Mouse (Mus musculus) adrenal gland (tissue): ENCODE measurements around the gene 1700067K01Rik.
"Not testable (repeated sequence)": the region's sequence is repeated elsewhere in the genome, so short reads cannot be mapped to it uniquely, and the experiment has no call there.

ENCODE experiments used
- intact Hi-C: fragments of 180-260 bp; cut with DNase I; formaldehyde crosslinking; loops from one replicate; pipeline ENCODE4 v1.15.1; 2025

1700067K01Rik gene

DNA sequence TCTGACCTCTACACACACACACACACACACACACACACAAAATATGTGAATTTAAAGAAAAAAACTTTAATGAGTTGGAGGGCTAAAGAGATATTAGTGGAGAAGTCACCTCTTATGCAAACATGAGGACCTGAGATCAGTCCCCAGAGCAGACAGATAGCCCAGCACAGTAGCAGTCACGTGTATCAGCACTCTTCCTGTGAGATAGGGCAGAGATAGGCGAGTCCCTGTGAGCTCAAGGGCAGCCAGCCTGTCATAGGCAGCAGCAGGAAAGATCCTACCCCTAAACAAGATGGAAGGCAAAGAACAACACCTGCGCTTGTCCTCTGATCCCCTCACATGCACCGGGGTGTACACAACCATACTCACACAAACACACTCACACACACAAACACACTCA lies 18.9 kb upstream of the 1700067K01Rik start:
- intact Hi-C loops: no loop called here

DNA sequence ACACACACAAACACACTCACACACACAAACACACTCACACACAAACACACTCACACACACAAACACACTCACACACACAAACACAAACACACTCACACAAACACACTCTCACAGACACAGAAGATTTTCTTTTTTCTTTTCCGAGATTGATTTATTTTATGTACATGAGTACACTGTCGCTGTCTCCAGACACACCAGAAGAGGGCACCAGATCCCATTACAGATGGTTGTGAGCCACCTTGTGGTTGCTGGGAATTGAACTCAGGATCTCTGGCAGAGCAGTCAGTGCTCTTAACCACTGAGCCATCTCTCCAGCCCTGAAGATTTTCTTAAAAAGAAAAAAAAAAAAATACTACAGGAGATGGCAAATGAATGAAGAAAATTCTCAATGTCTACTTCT lies 18.1 kb upstream of the 1700067K01Rik start:
- intact Hi-C loops: not testable (repeated sequence)

DNA sequence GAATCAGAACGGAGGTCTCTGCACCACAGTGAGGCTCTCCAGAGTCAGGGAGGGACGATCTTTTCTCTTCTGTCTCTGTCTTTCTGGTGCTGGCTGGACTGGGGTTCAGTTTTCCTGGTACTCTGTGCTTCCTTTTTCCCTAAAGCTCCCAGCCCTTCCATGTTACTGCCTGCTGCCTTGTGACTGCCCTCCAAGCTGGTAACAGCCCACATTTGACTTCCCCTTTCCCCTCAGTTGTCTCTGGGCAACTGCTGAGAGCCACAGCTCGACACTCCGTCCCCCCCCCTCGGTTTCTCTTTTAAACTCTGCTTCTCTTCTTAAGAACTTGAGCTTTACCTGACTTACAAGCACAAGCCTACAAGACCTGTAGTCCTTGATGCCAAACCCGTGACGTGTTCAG lies 12.1 kb upstream of the 1700067K01Rik start:
- intact Hi-C loops: no loop called here

DNA sequence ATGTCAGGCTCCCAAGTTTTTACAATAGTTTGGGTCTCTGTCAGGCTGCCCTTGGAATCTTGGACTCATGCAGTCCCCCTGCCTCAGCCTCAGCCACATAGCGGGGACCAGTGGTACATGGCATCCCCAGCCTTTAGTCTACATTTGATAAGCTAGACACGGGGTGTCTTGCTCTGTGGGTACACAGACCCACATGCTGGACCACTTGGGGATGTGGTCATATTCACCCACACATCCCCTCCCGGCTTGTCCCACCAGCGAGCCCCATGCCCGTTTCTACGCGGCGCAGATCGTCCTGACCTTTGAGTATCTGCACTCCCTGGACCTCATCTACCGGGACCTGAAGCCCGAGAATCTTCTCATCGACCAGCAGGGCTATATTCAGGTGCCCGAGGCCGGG lies 11.1 kb upstream of the 1700067K01Rik start:
- intact Hi-C loops: no loop called here

DNA sequence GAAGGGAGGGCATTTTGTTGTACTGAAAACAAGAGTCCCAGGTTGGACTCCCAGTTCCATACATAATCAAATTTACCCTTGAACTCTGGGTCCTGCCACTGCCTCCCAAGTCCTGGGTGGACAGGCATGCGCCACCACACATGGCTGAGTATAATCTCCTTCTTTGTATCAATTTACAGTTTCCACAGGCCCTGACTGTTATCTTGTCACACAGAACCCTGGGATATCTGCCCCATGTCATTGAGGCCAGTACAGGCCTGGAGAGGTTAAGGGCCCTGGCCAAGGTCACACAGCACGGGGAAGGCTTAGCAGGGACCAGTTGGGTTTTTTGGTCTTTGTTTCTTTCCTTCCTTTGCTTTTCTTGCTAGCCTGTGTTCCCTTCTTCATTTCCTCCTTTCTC lies 8.8 kb upstream of the 1700067K01Rik start:
- intact Hi-C loops: no loop called here

DNA sequence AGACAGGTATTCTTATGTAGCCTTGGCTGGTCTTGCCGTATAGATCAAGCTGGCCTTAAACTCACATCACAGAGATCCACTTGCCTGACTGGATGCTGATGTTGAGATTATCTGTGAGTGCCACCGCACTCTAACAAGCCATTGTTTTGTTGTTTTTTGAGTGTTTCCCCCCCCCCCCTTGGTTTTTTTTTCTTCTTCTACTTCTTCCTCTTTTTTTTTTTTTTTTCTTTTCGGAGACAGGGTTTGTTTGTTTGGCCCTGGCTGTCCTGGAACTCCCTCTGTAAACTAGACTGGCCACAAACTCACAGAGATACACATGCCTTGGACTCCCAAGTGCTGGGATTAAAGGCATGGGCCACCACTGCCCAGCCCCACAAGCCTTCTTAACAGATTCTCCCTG lies 7.3 kb upstream of the 1700067K01Rik start:
- intact Hi-C loops: no loop called here

DNA sequence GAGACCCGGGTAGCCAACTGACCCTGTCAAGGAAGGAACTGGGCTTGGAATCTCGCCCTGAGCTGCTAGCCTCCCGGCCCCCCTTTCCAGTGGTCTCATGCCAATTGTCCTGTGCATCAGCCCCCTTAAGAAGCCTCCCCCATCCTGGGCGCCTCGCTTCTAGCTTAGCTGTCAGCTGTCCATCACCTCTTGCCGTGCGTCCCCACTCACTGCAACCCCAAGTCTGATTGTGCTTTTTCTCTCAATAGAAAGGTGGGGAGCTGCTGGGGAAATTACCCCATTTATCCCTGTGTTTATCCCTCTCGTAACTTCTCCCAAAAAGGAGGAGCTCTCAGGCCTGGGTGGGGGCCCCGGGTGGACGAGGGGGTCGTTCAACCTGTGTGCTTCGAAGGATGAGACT lies 5.3 kb upstream of the 1700067K01Rik start:
- intact Hi-C loops: no loop called here

DNA sequence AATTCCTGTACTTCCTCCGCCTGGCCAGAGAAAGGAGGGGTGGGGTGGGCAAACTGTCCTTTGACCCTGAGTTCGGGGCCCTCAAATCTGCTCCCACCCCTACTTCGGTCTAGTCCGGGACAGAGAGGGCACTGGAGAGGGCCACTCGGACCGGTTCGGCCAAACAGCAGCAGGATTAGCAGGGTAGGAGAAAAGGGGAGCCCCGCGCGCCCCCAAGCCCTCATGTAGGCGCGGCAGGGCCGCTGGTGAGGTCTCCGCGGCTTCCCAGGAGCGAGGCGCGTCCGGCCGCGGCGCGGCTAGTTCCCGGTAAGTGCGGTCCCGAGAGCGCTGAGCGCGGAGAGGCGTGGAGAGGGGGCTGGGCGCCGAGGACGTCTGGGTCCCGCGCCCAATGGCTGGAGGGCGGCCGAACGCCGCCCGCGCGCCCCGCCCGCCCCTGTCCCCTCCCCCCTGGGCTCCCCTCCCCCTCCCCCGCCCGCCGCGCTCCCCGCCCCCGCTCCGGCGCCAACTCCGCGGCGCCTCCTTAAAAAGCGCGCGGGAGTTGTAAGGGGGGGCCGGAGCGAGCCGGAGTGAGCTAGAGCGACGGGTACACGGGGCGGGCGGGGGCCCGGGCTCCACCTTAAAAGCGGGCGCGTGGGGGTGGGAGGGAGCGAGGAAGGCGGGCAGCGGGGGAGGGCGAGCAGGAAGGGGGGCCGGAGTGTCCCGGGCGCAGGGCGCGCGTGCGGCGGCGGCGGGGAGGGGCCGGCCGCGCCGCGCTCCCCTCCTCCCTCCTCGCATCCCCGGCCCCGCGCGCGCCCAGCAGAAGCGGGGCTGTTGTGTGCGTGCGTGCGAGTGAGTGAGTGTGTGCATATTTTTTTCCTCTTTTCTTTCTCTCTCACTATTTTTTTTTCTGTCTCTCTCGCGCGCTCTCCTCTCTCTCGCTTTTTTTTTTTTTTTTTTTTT lies 4.5 kb upstream of the 1700067K01Rik start:
- intact Hi-C loops: no loop called here

DNA sequence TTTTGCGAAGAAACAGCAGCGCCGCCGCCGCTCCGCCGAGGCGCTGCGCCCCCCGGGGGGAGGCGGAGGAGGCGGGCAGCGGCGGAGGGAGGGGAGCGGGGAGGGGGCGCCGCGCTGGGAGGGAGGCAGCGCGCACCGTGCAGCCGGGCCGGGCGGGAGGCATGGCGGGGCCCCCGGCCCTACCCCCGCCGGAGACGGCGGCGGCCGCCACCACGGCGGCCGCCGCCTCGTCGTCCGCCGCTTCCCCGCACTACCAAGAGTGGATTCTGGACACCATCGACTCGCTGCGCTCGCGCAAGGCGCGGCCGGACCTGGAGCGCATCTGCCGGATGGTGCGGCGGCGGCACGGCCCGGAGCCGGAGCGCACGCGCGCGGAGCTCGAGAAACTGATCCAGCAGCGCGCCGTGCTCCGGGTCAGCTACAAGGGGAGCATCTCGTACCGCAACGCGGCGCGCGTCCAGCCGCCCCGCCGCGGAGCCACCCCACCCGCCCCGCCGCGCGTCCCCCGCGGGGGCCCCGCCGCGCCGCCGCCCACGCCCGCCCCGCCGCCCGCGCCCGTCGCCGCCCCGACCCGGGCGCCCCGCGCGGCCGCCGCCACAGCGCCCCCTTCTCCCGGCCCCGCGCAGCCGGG lies 3.7 kb upstream of the 1700067K01Rik start, which contains the start of gene Samd1:
TSS of gene Samd1 (plus strand) at position 162 of the 631 bp plus-strand sequence.
- intact Hi-C loops: no loop called here

DNA sequence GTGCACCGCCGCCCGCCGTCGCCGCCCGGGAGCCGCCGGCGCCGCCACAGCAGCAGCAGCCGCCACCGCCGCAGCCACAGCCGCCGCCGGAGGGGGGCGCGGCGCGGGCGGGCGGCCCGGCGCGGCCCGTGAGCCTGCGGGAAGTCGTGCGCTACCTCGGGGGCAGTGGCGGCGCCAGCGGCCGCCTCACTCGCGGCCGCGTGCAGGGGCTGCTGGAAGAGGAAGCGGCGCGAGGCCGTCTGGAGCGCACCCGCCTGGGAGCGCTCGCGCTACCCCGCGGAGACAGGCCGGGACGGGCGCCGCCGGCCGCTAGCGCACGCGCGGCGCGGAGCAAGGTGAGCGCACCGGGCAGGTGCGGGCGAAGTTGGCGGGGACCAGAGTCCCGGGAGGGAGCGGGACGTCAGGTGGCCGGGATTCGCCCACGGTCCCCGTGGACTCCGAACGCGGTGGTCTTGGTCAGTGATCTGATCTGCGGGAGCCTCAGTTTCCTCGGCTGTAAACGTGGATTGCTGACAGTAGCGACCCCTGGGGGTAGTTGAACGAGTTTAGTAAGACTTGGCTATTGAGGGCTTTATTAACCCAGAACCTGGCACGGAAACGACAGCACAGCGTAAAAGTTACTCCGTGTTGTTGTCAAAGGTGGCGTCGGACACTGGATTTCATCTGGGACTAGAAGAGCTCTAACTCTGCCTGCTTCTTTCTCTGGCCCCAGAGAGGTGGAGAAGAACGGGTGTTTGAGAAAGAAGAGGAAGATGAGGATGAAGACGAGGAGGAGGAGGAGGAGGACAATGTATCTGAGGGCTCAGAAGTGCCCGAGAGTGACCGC lies 2.9 kb upstream of the 1700067K01Rik start:
- intact Hi-C loops: no loop called here

DNA sequence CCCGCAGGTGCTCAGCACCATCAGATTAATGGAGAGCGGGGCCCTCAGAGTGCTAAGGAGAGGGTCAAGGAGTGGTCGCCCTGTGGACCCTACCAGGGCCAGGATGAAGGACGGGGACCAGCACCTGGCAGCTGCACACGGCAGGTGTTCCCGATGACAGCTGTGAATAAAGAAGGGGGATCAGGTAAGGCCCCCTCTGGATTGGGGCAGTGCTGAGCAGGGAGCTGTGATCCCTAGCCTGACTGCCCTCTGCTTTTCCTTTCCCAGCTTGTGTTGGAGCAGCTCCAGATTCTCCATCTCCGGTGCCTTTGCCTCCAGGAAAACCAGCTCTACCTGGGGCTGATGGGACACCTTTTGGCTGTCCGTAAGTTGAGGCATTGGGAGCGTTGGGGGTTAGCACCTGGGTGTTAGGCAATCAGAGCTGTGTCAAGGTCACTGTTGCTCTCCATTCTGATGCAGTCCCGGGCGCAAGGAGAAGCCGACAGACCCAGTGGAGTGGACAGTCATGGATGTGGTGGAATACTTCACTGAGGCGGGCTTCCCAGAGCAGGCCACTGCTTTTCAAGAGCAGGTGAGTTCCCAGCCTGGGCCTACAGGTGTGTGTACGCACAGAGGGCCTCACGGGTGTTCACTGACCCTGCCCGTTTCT lies 2.1 kb upstream of the 1700067K01Rik start:
- intact Hi-C loops: no loop called here

DNA sequence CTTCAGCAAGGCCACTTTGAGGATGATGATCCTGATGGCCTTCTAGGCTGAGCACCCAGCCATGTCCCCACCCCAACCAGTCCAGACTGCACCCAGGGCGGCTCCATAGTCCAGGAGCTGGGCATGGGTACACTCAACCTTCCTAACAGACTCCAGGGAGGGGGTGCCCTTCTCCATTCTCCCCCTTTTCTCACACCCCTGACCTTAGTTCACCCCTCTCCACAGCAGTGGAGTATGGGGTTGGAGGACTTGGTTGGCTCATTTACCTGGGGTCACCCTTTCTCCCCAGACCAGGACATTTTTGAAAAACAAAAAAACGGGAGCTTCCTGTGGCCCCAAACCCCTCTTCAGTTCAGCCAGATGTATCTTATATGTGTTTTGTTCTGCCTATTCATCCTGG lies 1.5 kb upstream of the 1700067K01Rik start:
- intact Hi-C loops: loop anchor here (5.0 kb wide), 1 partner anchor 43 kb away; the partner anchor contains the start of genes Asf1b and Gm10644

DNA sequence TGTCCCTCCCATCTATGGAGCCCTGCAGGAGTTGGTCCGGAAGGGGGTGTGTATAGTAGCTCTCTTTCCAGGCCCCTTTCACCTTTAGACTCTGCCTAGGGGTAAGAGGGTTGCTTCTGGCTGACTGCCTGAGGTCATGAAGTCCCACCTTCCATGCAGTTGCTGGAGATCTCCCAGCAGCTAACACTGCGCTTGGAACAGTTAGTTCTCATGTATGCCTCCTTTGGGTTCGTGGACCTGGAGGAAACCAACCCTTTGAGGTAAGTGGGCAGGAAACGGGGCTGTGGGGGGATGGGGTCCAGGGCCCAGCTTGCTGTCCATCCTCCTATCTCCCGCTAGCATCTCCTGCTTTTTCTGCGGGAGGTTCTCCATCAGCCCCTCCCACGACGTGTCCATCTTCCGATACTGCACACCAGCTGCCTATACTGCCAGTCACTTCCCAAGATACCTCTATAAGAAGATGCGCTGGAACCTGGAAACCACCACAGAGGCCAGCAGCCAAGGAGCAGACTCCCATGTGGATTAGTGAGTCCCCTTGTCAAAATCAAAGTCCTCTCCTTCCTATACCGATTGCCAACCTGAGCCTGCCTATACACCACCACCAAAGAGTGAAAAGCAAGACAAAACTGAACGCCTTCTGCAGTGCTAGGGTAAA lies 1.8 kb downstream of the 1700067K01Rik start:
- intact Hi-C loops: loop anchor here (5.0 kb wide), 1 partner anchor 46 kb away; the partner anchor contains the start of genes Asf1b and Gm10644

DNA sequence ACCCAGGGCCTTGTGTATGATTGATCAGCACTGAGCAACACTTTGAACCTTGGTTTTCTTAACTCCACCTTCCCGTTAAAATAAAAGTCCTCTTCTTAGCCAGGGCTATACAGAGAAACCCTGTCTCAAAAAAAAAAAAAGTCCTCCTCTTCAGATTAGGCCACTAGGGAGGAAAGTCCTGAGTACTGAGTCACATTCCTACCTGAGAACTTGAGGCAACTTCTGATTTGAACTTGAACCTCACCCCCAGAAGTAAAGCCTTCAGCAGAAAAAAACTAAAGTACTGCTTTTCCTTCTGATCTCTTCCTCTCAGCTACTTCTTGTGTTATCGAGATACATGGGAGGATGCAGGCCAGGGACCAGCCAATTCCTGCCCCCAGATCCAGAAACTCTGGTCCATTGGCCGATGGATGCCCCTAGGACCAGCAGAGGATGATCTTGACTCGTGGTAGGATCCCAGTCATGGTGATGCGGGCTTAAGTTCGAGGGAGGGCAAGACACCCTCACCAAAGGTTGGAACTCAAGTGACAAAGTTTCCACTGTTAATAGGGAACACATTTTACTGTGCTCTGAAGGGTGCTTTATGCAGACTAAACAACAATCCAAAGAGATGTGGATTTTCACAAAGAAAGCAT lies 2.4 kb downstream of the 1700067K01Rik start:
- intact Hi-C loops: loop anchor here (5.0 kb wide), 1 partner anchor 46 kb away; the partner anchor contains the start of genes Asf1b and Gm10644

DNA sequence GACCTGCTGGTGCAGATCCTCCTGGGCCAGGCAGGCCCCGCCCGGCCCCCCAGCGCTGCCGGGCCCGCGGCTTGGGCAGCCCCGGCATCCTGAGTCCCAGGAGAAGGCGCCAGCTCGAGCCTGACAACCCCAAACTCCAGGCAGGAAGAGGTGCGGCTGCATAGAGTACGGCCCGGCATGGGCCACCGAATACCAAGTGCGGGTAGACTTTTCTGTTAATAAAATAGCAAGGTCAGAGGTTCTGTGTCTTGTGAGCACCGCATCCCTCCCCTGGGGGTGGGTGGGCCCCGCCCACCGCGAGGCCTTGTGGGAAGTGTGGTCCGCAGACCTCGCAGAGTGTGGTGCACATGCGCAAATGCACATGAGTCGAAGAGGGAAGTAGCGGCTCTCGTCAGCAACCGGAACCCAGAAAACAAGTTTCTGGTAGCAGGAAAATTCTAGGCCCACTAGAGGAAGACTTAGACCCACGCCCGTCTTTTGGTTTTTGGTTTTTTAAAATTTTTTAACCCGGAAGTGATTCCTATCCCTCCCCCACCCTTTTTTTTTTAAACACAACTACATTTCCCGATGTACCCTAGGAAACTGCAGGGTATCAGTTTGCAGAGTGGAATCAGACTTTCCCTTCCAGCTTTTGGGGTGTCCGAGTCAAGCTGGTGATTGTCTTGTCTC lies 3.4 kb downstream of the 1700067K01Rik start:
- intact Hi-C loops: loop anchor here (5.0 kb wide), 1 partner anchor 47 kb away; the partner anchor contains the start of genes Asf1b and Gm10644

DNA sequence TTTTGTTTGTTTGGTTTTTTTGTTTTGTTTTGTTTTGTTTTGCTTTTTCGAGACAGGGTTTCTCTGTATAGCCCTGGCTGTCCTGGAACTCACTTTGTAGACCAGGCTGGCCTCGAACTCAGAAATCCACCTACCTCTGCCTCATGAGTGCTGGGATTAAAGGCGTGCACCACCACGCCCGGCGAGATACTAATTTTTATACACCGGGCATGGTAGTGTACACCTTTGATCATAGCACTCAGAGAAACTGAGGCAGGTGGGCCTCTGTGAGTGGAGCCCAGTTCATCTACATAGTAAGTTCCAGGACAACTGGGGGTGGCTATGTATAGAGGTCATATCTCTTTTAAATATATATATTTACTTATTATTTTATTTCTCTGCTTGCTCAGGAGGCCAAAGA lies 4.2 kb downstream of the 1700067K01Rik start:
- intact Hi-C loops: not testable (repeated sequence)

DNA sequence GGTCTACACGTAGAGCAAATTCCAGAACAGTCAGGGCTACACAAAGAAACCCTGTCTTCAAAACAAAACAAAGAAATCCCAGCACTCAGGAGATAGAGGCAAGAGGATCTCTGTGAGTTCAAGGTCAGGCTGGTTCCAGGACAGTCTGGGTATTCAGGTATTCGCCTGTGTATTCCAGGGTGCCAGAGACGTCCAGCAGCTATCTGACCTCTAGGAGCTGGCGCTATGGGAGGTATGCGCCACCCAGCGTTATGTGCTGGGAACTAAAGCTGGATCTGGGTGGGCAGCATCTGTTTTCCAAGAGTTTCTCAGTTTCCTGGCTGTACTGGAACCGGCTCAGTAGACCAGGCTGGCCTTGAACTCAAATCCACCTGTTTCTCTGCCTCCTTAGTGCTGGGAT lies 7.1 kb downstream of the 1700067K01Rik start:
- intact Hi-C loops: no loop called here

DNA sequence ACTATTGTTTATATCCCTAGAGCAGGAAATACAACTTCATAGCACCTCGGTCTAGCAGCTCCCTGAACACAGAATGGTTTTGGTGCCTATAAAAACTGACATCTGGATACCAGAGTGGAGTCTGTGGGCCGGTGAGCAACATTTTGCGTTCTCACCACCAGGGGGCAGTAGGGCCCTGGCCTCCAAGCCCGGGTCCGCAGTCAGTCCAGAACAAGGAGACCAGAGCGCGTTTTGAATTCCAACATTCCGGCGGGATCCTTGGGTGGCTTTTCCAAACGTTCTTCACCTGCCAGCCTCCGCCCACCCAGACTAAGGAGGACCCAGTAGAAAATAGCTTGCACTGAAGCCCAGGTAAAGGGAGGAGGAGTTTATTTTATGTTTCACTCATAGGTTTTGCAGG lies 8.6 kb downstream of the 1700067K01Rik start:
- intact Hi-C loops: no loop called here
